Mouse (Mus musculus) embryonic facial prominence, embryonic 11.5 days (tissue): ENCODE results near the gene Galm. TPM values are rescaled to one million over a fixed set of nuclear protein-coding genes. Genes with fewer than 3 reads are reported as not detected.

ENCODE experiments used
- ATAC-seq: fragments of 200-750 bp; cut with Nextera tagmentation; replicated peaks from 2 replicates; pipeline ENCODE4 v1.8.0; 2017; ENCODE audit warnings: low read depth; ENCODE audit not compliant: insufficient number of reproducible peaks, low FRiP score, low TSS enrichment
- DNase-seq: peaks from one replicate; pipeline ENCODE4 v3.0.0-alpha.2; 2015; ENCODE audit warnings: low spot score
- H3K27ac ChIP-seq: fragments of 300-500 bp; sonication (generic); replicated peaks from 2 replicates; pipeline ENCODE4 v1.5.1; 2014; ENCODE audit warnings: mild to moderate bottlenecking, low read depth, low read length, control low read depth
- H3K27me3 ChIP-seq: fragments of 300-500 bp; sonication (generic); 2 replicates; pipeline ENCODE4 v1.6.1; 2014; ENCODE audit warnings: mild to moderate bottlenecking, low read length, moderate library complexity, mixed read lengths; ENCODE audit not compliant: control insufficient read depth, insufficient read depth
- H3K36me3 ChIP-seq: fragments of 300-500 bp; sonication (generic); replicated peaks from 2 replicates; pipeline ENCODE4 v1.6.1; 2014; ENCODE audit warnings: low read depth, mild to moderate bottlenecking, low read length, moderate library complexity, mixed read lengths; ENCODE audit not compliant: control insufficient read depth, insufficient read depth
- H3K4me1 ChIP-seq: fragments of 300-500 bp; sonication (generic); 2 replicates; pipeline ENCODE4 v1.6.1; 2014; ENCODE audit warnings: low read length, mixed read lengths; ENCODE audit not compliant: control insufficient read depth, insufficient read depth
- H3K4me2 ChIP-seq: fragments of 300-500 bp; sonication (generic); 2 replicates; pipeline ENCODE4 v1.6.1; 2014; ENCODE audit warnings: low read depth, mild to moderate bottlenecking, control low read depth, low read length, moderate library complexity
- H3K4me3 ChIP-seq: fragments of 300-500 bp; sonication (generic); 2 replicates; pipeline ENCODE4 v1.5.1; 2014; ENCODE audit warnings: low read depth, low read length, control low read depth
- H3K9ac ChIP-seq: fragments of 300-500 bp; sonication (generic); replicated peaks from 2 replicates; pipeline ENCODE4 v1.6.1; 2014; ENCODE audit warnings: mild to moderate bottlenecking, control low read depth, low read length
- H3K9me3 ChIP-seq: fragments of 300-500 bp; sonication (generic); replicated peaks from 2 replicates; pipeline ENCODE4 v1.6.1; 2016; ENCODE audit warnings: mild to moderate bottlenecking, low read length, inconsistent platforms, mixed read lengths; ENCODE audit not compliant: control insufficient read depth
- WGBS: fragments of 180-500 bp; shearing (Covaris S2); extraction: QIAGEN DNeasy Blood & Tissue Kit; methylation state at CpG from one replicate; pipeline ENCODE4 v1.1.7; 2014; 5-methylcytosine and 5-hydroxymethylcytosine counted together
- polyA plus RNA-seq: library from polyadenylated mRNA; unstranded; fragments of >200 nt; fragmentation: Nextera tagmentation; extraction: Ambion mirVana; gene quantifications from 2 replicates; pipeline ENCODE4 v1.2.1, GENCODE M21; 2014

Galm gene
- polyA plus RNA-seq: 22.3 and 26.1 TPM in 2 replicates

GRCm38 (mm10) chr17:80127331-80128251 lies at the start of gene Galm:
Gene Galm, plus strand, starts transcription at chr17:80127471.
- peak; percentile 80 for DNase-seq
- Histone ChIP-seq H3K4me2 (peak within 1 kb of the TSS; percentile 59), H3K27ac (no peak within 1 kb of the TSS), H3K36me3 (no peaks in the 10 kb centered on the region), H3K4me3 (peak within 1 kb of the TSS; percentile 46), H3K9ac (peak within 1 kb of the TSS; percentile 63), H3K4me1 (no peaks in the 10 kb centered on the region), H3K27me3 (no peaks in the 10 kb centered on the region), H3K9me3 (no peaks in the 10 kb centered on the region)
- 4% methylated on average over 30 of the region's 30 CpGs for WGBS
- ATAC-seq: peak; percentile 80

- no peaks in the 10 kb centered on the region for H3K4me1 ChIP-seq
- H3K9ac ChIP-seq: no peak overlapping the region
- DNase-seq (no peak), ATAC-seq (no peak)
- H3K4me3 ChIP-seq: no peak overlapping the region
- H3K36me3 ChIP-seq: no peaks in the 10 kb centered on the region
- no peaks in the 10 kb centered on the region for H3K27me3 ChIP-seq
- 89% methylated on average over 4 of the region's 4 CpGs for WGBS
- no peak overlapping the region for H3K27ac ChIP-seq
- H3K4me2 ChIP-seq: no peak overlapping the region
- no peaks in the 10 kb centered on the region for H3K9me3 ChIP-seq
Measured at GRCm38 (mm10) chr17:80078726-80079125, 48.5 kb upstream of the Galm start.

GRCm38 (mm10) chr17:80083223-80083622 lies 44.0 kb upstream of the Galm start:
- no peaks in the 10 kb centered on the region for H3K36me3 ChIP-seq
- H3K4me2 ChIP-seq: no peak overlapping the region
- ATAC-seq: no peak
- H3K4me3 ChIP-seq: no peak overlapping the region
- H3K27ac ChIP-seq: no peak overlapping the region
- no peak for DNase-seq
- H3K4me1 ChIP-seq: no peaks in the 10 kb centered on the region
- WGBS: 75% methylated on average over 6 of the region's 6 CpGs
- no peaks in the 10 kb centered on the region for H3K9me3 ChIP-seq
- no peaks in the 10 kb centered on the region for H3K27me3 ChIP-seq
- H3K9ac ChIP-seq: no peak overlapping the region

DNA sequence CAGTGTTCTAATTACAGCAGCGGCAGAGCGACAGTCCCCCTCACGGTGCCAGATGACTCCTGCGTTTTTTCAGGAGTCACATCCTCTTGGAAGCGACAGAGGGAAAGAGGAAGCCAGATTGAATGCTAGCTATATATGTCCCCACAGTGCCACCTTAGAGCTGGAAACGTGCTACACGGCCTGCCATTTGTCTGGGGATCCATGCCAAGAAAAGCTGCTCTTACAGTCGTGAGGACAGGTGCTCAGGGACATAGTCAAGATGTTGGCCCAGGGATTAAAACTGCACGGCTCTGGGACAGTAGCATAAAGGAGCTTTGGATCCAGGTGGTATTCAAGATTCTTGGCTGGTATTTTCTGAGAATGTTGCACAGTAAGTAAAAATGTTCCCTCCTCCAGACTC lies 42.8 kb upstream of the Galm start:
- Histone ChIP-seq H3K27me3 (no peaks in the 10 kb centered on the region), H3K4me2 (no peak overlapping the region), H3K9me3 (no peaks in the 10 kb centered on the region), H3K27ac (no peak overlapping the region), H3K9ac (no peak overlapping the region), H3K4me1 (no peaks in the 10 kb centered on the region), H3K4me3 (no peak overlapping the region), H3K36me3 (no peaks in the 10 kb centered on the region)
- ATAC-seq: no peak
- no peak for DNase-seq
- WGBS: 84% methylated on average over 9 of the region's 9 CpGs

DNA sequence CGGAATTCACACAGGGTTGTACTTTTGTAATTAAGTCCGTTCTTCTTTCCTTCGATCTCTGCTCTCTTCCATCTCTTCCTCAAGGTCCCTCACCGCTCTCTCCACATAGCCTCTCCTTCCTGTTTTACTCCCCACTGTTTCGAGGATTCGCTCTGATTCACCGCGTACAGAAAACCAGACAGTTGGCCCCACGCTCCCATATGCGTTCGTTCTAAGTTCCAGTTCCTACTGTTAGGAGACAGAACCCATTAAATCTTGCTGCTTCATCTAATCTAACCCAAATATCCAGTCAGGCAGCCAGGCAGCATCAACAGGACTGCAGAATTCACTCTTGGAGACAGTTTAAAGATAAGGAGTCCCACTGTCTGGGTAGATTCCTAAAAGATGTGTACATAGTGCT lies 40.7 kb upstream of the Galm start:
- H3K27ac ChIP-seq: no peak overlapping the region
- H3K27me3 ChIP-seq: no peaks in the 10 kb centered on the region
- no peaks in the 10 kb centered on the region for H3K36me3 ChIP-seq
- no peak overlapping the region for H3K9ac ChIP-seq
- H3K4me2 ChIP-seq: no peak overlapping the region
- ATAC-seq: no peak
- no peaks in the 10 kb centered on the region for H3K9me3 ChIP-seq
- WGBS: 90% methylated on average over 11 of the region's 11 CpGs
- H3K4me3 ChIP-seq: no peak overlapping the region
- H3K4me1 ChIP-seq: no peaks in the 10 kb centered on the region
- no peak for DNase-seq

- Histone ChIP-seq H3K4me1 (no peaks in the 10 kb centered on the region), H3K36me3 (no peaks in the 10 kb centered on the region), H3K27ac (no peak overlapping the region), H3K9me3 (no peaks in the 10 kb centered on the region), H3K4me2 (no peak overlapping the region), H3K4me3 (no peak overlapping the region), H3K27me3 (no peaks in the 10 kb centered on the region), H3K9ac (no peak overlapping the region)
- DNase-seq (no peak), ATAC-seq (no peak)
- 89% methylated on average over 3 of the region's 3 CpGs for whole genome bisulfite sequencing
Measured at GRCm38 (mm10) chr17:80088168-80088567, 39.1 kb upstream of the Galm start.

- H3K27me3 ChIP-seq: no peaks in the 10 kb centered on the region
- no peak overlapping the region for H3K4me3 ChIP-seq
- H3K9ac ChIP-seq: no peak overlapping the region
- H3K4me1 ChIP-seq: no peaks in the 10 kb centered on the region
- no peak overlapping the region for H3K27ac ChIP-seq
- H3K36me3 ChIP-seq: no peaks in the 10 kb centered on the region
- no peaks in the 10 kb centered on the region for H3K9me3 ChIP-seq
- no peak overlapping the region for H3K4me2 ChIP-seq
- DNase-seq (no peak), ATAC-seq (no peak)
- WGBS: 79% methylated on average over 4 of the region's 4 CpGs
Measured at GRCm38 (mm10) chr17:80090551-80090950, 36.7 kb upstream of the Galm start.

- Histone ChIP-seq H3K36me3 (no peaks in the 10 kb centered on the region), H3K27ac (no peak overlapping the region), H3K4me2 (no peak overlapping the region), H3K9ac (no peak overlapping the region), H3K27me3 (no peaks in the 10 kb centered on the region), H3K4me1 (peaks cover 2% of the 10 kb centered on the region; the same call in 1 of the 2 replicates), H3K4me3 (no peak overlapping the region), H3K9me3 (no peaks in the 10 kb centered on the region)
- ATAC-seq: no peak
- WGBS: 59% methylated on average over 6 of the region's 6 CpGs
- no peak for DNase-seq
Measured at GRCm38 (mm10) chr17:80091879-80092549, 35.3 kb upstream of the Galm start.
